Mouse (Mus musculus) embryo, embryonic 11 days (tissue): ENCODE measurements around the gene Exoc1.

Source experiments
- DNase-seq: peaks from one replicate; pipeline ENCODE4 v3.0.0-alpha.2; 2015

The Exoc1 gene

DNA sequence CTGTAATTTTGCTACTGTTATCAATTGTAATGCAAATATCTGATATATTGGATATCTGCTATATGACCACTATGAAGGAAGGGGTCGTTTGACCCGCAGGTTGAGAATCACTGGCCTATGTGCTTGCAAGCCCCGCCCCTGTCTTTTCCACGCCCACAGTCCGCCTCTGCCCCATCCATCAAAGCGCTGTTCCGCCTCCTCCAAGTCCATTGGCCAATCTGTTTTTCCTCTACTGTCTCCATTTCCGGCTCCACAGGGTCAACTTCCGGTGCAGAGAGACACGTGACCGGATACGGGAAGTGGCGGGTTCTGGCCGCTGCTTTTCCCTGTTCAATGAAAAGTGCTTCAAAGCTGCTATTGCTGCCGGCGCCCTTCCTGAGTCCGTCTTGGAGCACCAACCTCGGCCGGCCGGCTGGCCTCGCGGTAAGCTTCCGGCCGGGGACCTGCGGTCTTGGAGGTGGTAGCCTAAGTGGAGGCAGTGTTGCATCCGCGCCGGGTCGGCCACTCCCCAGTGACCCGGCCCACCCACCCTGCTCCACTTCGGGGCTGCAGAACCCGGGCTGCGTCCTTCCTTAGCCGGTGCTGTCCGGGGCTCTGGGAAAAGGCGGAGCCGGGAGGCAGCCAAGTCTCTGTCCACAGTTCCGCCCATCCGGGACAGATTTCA lies at the start of gene Exoc1:
Exoc1 (plus strand) TSS at position 272 of the 664 bp plus-strand sequence.
- DNase-seq, result peak; percentile 96

DNA sequence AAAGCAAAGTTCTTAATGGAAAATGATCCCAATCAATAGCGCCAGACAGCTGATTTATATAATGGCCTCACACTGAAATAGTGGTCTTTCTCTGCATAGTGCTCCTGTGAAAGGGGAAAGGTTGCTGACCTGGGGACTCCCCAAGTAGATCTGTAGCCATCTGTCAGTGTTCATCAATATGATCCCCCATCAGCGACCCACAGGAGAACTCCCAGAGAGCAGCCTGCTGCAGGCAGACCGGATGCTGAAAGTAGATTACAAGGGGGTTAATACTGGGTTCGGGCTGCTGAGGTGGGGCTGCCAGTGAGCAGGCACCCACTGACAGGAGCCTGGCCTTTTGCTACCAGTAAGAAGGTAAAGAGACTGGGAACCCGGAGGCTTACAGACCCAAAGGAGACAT lies 45.3 kb upstream of the Exoc1 start, which contains the start of gene Gm7271:
Gm7271 (plus strand) TSS at position 230 of the 400 bp plus-strand sequence.
- peak; percentile 16 for DNase-seq

DNA sequence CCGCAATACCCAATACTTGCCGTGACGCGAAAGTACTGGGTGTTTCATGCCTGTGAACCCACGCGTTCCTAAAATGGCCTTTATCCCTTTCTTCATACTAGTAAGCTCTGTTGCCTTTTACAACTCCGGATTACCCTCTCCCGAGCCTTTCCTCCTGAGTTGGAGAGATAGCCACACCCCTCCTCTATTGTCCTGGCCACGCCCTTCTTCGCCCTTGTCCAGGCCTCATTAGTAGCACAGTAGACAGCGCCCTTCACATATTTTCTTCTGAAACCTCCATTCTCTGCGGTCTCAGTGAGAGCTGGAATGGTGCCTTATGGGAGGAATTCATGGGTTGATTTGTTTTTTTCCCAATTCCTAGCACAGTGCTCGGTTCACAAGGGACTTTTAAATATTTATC lies 34.0 kb upstream of the Exoc1 start:
- DNase-seq, result no peak

- DNase-seq, result no peak
Measured at GRCm38 (mm10) chr5:76522446-76522845, 6.7 kb upstream of the Exoc1 start.

- no peak for DNase-seq
Measured at GRCm38 (mm10) chr5:76524623-76525022, 4.5 kb upstream of the Exoc1 start.

DNA sequence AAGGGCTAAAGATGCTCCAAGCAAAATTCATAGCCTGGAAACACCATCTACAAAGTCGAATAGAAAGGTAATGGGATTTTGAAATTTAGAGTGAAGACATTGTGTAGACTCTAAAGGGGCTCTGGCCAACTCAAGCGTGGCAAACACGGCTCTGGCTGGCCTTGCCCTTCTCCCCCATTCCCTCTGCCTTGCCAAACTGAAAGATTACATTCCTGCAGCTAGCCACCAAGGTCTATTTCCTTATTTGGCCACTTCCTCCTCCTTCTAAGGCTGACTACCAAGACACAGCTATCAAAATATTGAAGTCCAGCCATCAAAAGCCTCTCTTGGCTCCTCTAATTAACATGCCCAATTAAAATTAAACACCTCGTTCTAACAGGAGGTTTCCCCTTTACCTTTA lies 4.0 kb upstream of the Exoc1 start:
- DNase-seq, result no peak

DNA sequence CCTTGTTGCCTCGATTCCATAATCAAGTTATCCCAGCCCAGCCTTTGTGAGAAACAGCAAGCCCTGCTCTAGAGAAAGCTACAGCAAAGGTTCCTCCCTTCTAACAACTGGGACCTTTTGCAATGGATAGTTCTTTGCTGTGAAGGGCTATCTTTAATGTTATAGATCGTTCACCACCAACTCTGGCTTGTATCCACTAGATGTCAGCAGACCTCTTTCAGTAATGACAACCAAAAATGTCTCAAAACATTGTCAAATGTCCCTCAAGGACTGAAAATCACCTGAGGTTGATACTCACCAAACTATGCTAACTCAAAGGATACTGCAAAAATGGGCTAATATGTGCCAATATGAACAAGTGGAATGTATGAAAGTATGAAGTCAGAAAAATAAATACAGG lies 3.3 kb upstream of the Exoc1 start:
- no peak for DNase-seq

DNA sequence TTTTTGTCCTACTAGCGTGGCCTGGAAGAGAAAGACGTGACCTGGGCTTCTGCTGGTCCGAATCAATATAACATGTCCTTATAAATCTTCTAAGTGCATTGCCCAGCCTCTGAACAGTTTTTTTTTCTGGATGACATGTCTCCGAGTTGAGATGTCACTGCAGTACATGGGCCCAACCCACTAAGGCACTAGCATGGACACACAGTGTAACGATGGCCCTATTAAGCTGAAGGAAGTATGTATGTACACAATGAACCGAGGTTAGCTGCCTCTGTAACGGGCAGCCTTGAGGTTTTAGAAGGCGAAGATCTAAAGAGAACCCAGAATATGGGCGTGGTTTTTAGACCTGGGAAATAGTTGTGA lies 574 bp downstream of the Exoc1 start:
- DNase-seq, result no peak

- no peak for DNase-seq
Measured at GRCm38 (mm10) chr5:76533186-76533585, 4.1 kb downstream of the Exoc1 start.

- DNase-seq, result no peak
Measured at GRCm38 (mm10) chr5:76536231-76536630, 7.1 kb downstream of the Exoc1 start.

DNA sequence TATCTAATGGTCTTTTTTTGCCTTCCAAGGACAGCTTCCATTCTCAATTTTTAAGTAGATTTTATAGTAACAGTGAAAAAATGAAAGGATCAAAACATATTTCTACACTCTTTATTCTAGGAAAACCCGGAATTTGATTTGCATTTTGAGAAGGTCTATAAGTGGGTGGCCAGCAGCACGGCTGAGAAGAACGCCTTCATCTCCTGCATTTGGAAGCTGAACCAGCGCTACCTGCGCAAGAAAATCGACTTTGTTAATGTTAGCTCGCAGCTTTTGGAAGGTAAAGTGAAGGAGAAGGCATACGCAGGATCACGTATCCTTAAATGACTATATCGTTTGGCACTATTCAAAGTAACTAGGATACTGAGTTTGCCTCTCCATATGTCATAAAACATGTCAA lies 8.5 kb downstream of the Exoc1 start:
- no peak for DNase-seq

GRCm38 (mm10) chr5:76540181-76540580 lies 11.1 kb downstream of the Exoc1 start:
- DNase-seq, result no peak

- peak; percentile 23 for DNase-seq
Measured at GRCm38 (mm10) chr5:76540842-76541241, 11.7 kb downstream of the Exoc1 start.

- no peak for DNase-seq
Measured at GRCm38 (mm10) chr5:76543200-76543599, 14.1 kb downstream of the Exoc1 start.

GRCm38 (mm10) chr5:76550426-76550825 lies 21.3 kb downstream of the Exoc1 start:
- no peak for DNase-seq

DNA sequence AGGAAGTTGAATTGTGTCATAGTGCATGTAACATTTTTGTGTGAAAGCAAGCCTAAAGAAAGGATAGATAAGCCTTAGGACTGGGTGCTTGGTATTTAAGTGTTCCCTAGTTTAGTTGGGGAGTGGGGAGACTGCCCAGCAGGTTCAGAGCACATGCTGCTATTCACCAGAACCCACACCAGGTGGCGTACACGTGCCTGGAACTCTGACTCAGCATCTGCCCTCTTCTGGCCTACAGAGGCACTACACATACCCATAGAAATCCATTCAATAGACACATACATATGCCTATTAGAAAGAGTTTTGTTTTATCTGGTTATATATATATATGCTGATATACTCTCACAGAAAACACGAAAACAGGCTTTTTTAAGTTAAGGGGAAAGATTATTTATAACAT lies 36.2 kb downstream of the Exoc1 start:
- peak; percentile 57 for DNase-seq

GRCm38 (mm10) chr5:76574251-76574650 lies 45.1 kb downstream of the Exoc1 start:
- DNase-seq, result no peak

DNA sequence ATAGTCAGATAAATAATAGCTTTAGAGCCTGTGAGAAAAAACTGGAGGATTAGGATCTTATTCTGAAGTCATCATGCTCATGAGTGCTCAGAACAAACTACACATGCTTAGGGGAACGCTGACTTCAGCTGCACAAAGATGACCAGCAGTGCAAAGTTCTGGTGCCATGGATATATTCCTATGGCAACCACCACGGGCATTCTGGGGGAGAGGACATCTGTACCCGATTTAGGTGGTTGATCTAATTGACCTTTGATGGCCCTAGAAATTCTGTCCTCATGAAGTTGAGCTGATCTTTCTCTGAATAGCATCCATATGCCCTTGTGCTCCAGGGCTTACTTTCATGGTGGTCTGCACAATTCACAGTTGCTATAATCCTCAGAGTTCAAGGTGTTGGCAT lies 47.9 kb downstream of the Exoc1 start:
- peak; percentile 5 for DNase-seq

GRCm38 (mm10) chr5:76585378-76585777 lies 56.3 kb downstream of the Exoc1 start:
- DNase-seq, result no peak

GRCm38 (mm10) chr5:76588551-76589283 lies 59.6 kb downstream of the Exoc1 start, which contains the start of gene Cep135:
Cep135 (plus strand) TSS chr5:76588698.
- DNase-seq, result peak; percentile 95

DNA sequence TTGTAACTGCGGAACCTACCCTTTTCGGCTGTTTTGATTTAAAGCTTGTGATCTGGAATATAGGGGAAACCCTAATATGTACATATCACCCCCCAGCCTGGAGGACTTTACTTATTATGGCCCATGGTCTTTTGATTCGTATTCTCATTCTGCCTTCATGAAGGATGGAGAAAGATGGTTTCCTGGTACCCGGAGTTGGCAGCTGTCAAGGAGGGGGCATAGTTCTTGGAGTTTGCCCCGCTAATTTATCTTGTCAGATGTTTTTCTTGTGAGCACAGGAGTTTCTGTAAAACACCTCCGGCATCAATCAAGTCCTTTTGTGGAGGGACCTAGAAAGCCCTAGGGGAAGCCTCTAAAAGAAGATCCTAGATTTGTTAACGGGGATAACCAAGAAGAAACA lies 60.2 kb downstream of the Exoc1 start:
- no peak for DNase-seq

DNA sequence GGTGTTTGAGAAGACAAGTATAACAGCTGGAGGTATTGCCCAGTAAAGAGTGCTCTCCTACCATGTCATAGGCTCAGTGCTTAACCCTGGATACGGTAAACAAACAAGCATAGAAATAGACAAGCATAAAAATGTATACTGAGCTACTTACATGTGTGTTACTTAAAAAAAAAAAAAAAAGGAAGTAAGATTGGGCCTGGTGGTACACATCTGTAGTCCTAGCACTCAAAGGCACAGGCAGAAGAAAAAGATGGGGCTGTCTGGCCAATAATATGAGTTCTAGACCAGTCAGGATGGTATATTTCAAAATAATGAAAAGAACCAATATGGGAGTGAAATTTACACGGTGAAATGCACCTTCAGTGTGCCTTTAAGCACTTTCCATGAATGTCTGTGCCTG lies 60.9 kb downstream of the Exoc1 start:
- no peak for DNase-seq

- peak; percentile 16 for DNase-seq
Measured at GRCm38 (mm10) chr5:76591885-76592284, 62.8 kb downstream of the Exoc1 start.

DNA sequence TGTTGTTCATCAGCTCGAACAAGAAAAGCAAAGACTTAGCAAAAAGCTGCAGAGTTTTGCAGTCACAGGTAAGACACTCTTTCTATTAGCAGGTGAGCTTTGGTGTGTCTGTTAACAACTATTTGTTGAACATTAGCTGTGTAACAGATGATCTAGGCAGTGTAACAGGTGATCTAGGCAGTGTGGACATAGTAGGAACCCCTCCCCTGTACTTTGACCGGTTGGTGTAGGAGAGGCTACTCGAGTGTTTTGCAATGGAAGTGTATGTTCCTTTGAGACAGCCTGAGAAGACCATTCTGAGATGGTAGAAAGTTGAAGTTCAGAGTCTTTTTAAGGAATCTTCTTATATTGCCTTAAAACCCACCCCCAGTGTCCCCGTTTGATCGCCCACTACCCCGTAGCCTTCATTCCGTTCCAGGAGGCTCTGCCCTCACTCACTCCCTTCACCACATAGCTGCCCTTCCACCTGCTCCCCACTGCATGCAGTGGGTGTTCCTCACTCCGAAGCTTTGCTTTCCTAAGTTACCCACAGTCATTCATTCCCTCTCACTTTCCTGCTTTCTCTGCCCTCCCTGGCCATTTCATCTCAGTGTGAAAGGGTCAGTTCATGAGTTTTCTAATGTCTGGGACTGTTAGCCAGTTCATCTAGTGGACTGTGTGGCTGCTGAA lies 80.7 kb downstream of the Exoc1 start:
- no peak for DNase-seq
